Mouse (Mus musculus) mesoderm, embryonic 11.5 days (tissue): ENCODE data around the gene Arhgef39.
A peak's percentile ranks its signal among the peaks of the same experiment; 100 is the strongest.

Source experiments
- DNase-seq: peaks from one replicate; pipeline ENCODE4 v3.0.0-alpha.2; 2012; ENCODE audit warnings: low read depth, low spot score

Gene Arhgef39

DNA sequence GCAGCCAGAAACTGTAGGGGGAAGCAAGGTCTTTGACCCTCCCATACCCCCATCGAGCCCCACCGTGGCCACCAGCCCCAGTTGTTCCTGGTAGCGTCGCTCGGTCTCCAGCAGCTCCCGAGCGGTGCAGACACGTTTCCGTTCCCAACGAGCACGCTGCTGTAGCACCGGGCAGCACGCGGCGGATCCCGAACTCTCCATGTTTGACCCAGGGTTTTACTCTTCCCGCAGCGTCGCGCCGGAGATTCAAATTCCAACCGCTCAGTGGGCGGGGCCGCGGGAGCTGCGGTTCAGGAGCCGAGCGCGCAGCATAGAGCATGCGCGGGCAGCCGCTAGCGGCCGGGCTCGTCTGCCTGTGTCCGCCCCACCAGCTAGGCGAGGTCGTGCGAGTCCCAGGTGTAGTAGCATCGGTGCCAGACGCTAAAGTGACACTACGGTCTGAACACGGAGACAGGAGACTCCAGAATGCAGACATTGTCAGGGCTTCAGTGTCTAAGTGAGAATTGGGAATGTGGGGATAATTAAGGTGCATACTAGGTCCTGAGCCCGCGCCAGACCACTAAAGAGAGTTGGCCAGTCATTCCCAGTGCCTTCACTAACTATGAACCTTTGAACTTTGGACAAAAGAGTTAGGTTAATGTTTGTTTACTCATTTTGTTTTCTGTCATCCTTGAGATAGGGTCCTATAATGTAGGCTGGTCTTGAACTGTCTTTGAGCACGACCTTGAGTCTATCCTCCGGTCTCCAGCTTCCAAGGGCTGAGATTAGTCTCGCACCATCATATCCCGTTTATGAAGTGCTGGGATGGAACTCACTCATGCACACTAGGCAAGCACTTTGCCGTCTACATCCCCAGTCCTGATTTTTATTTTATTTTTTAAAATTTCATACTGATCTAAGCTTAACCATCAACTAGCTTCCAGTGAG is at the start of gene Arhgef39:
Gene Arhgef39, minus strand, starts transcription at position 289 of the 927 bp plus-strand sequence.
- peak; percentile 90 for DNase-seq

DNA sequence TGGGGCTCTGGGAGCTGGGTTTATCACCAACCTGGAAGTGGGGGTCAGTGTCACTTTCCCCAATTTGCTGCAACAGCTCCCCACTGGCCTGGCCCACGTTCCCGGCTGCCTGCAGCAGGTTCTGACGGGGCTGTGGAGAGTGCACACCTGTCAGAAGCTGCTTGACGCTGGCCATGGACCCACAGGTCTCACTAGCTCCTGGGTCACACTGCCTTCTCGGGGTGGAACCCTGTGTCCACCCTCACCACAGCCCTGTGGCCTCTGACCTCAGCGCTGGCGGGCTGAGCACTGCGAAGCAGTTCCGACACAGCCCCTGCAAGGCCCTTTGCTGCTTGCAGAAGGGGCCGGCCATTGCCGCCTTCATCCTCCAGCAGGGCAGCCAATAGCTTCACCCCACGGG is 49.6 kb upstream of the Arhgef39 start:
- DNase-seq = no peak

DNA sequence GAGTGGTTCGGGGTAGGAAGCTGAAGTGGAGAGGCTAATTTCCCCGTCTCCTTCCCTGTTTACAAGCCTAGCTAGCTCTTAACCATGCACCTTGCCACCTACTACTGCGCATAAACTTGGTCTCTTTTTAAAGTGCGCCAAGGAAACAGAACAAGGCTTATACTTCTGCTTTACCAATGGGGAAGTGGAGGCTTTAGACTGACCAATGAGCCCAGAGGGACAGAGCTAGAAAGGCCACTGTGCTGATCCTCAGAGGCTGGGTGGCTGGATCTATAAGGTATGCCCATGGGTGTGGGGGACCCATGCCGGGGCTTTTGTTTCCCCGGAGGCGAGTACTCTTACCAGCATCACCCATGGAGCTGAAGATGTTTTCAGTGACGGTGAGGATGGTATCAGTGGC is 47.7 kb upstream of the Arhgef39 start:
- no peak for DNase-seq

DNA sequence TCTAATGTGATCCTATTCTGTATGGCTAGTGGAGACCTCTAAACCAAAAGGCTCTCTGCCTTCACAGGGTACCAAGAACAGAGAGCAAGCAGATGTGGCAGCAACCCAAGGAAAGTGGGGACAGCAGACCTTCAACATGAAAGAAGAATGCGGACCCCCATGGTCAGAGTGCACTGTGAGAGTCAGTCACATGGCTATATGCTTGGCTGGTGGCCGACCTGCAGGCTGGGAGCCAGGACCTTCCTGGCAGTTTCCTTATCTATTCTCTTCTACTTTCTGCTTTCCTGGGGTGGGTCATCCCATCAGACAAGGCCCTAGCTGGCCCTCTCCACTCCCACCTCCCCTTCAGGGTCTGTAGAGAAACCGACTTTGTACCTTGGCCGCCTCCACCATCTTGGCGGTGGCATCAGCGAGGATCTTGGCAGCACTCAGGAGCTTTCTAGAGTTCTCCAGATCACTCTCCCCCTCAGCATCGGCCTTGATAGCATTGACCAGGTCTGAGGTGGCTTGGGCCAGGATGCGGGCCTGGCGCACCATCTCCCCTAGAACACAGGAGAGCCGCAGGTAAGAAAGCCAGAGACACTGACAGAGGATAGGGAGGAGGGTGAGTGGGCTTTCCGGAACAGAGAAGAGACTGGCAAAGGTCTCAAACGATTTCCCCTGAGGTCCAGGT is 47.0 kb upstream of the Arhgef39 start:
- no peak for DNase-seq

DNA sequence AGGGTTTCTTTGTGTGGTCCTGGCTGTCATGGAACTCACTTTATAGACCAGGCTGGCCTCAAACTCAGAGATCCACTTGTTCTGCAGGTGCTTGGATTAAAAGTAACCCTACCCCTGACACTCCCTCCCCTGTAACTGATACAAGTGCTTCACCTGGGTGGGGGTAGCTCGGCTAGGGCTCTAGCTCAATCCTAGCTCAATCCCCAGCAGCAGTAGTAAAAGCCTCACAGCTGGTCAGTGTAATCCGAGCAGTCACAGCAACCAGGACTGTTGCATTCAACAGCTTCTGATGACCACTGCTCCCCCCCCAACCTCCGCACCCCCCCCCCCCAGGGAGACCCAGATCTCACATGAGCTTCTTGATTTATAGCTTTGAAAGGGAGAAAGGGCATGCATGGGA is 42.5 kb upstream of the Arhgef39 start:
- no peak for DNase-seq

DNA sequence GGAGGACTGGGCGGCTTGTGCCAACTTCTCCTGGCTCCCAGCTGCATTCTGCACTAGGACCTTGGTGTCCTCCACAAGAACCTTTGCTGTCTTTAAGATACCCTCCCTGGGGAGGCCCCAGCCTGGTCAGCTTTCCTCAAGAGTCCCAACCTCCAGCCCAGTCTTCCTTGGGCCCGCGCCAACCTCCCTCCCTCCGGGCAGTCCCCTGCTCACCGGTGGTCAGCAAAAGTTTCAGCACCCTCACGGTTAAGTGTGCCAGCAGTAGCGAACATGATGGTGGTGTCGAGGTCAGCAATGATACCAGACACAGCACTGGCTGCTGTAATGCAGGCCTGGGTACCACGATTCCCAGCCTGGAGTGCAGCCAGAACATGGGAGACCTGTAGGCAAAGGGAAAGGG is 36.5 kb upstream of the Arhgef39 start:
- no peak for DNase-seq

DNA sequence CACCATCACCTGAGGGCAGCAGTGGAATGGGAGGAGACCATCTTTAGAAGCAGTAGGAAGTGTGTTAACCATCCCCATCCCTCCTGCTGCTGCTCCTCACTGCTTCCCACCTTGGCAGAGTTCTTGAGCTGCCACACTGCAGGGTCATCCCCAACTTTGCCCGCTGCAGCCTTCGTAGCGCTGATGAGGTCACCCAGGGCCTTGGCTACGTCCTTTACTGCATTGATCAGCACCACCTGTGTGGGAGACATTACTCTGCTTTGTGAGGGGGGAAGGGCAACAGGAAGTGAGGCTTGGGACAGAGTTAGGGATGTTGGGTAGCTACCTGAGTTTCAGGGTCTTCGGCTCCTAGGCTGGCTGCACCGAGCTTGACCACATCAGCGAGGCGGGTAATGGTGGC is 36.1 kb upstream of the Arhgef39 start:
- DNase-seq = no peak

DNA sequence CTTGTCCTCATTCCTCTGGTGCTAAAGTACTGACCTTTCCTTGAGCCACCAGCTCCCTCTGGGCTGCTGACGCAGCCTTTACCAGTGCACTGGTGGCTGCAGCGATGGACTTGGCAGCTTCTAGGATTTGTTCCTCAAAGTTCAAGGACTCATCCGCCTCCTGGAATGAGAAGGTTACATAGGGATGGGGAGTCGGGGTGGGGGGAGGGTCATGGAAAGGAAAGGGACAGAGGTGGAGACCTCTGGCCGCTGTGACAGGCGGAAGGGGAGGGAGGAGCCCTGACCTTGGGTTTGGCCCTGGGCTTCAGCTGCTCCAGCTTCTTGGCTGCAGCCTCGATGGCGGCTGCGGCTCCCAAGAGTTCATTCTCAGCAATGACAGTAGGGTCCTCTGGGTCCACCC is 33.8 kb upstream of the Arhgef39 start:
- no peak for DNase-seq

DNA sequence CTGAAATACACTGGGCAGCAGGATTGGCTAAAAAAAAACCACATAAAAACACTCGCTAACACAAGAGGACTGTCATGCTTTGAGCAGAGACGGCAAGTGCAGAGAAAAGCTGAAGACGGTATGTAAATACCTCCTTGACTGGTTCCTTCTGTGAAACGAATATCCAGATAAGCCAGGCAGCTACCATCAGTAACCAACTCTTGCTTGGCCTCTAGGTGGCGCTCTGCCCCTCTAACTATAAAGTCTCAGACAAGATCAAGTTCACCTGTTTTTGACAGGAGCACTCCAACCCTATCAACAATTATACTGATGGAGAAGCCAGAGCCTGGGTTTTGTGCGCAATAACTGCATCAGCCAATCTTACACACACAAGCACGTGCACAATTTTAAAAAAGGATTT is 31.1 kb upstream of the Arhgef39 start:
- peak; percentile 80 for DNase-seq

DNA sequence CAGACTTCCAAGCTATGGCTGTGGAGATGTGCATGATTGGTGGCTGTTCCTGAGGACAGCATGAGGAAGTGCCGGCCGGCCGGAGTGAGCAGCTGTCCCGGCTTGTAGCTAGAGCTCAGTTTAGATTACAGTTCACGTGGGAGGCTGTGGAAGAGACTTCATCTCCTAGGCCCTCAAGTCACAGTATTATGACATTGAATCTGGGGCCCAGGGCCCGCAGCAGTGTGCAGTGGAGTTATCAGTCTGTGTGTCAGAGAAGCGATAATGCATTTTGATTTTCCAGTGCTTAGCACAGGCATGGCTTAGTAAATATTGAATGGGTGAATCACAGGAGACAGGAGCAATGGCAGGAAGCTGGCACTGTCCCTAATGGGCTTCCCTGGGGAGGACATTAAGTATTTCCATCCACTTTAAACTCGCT is 30.6 kb upstream of the Arhgef39 start:
- DNase-seq = no peak

DNA sequence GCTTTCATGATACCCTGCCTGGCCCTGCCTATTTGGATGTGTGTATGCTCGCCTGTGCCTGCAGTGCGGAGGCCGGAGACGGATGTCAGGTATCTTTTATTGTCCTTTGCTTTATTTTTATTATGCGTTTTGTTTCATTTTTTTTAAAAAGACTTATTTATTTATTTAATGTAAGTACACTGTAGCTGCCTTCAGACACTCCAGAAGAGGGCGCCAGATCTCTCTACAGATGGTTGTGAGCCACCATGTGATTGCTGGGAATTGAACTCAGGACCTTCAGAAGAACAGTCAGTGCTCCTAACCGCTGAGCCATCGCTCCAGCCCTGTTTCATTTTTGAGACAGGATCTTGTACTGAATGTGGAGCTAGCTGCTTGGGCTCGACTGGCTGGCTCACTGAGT is 29.0 kb upstream of the Arhgef39 start:
- DNase-seq = no peak

DNA sequence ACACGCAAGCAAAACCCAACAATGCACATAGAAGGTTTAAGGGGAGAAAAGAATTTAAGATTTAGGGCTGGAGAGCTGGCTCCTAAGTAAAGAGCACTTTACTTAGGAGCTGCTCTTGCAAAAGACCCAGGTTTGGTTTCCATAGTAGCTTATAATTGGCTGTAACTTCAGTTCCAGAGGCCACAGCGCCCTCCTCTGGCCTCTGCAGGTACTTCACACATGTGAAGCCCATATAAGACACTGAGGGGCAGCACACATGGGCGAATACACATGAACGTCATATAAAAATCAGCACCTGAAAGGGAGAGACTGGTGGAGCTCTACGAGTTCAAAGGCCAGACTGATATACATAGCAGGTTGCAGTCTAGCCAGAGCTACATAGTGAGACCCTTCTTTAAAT is 28.4 kb upstream of the Arhgef39 start:
- no peak for DNase-seq

DNA sequence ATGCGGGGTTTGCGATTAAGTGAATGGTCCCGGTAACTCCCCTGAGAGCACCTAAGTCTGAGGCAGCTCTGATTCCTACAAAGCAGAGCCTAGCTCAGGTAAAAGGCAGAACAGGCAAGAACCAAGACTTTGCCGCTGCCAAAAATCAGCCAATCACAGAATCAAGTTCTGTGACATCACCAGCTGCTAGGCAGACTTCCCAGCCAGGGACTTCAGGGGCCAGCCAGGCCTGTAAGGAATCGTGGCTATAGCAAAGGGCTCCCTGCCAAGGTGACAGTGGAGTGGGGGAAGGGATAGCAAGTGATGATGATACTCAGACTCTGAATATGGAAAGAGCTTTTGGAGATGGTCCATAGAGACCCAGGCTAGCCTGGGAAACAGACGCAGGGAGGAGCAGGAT is 20.5 kb upstream of the Arhgef39 start:
- peak; percentile 89 for DNase-seq

DNA sequence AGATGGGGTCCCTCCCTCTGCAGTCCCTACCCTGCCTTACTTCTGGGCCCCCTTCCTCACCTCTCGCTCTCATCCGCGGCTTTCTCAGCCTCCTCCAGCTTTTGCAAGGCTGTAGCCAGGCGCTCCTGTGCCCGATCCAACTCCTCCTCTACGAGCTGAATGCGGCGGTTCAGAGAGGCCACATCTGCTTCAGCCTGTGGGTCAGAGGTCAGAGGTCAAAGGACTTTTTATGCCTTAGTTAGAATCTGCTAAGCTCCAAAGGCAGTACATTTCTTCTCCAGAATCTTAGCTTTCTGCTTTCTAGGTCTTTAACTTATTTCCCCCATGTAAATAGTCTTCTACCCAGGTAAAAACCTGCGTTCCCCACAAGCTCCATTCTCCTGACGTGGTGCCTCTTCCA is 20.1 kb upstream of the Arhgef39 start:
- no peak for DNase-seq

DNA sequence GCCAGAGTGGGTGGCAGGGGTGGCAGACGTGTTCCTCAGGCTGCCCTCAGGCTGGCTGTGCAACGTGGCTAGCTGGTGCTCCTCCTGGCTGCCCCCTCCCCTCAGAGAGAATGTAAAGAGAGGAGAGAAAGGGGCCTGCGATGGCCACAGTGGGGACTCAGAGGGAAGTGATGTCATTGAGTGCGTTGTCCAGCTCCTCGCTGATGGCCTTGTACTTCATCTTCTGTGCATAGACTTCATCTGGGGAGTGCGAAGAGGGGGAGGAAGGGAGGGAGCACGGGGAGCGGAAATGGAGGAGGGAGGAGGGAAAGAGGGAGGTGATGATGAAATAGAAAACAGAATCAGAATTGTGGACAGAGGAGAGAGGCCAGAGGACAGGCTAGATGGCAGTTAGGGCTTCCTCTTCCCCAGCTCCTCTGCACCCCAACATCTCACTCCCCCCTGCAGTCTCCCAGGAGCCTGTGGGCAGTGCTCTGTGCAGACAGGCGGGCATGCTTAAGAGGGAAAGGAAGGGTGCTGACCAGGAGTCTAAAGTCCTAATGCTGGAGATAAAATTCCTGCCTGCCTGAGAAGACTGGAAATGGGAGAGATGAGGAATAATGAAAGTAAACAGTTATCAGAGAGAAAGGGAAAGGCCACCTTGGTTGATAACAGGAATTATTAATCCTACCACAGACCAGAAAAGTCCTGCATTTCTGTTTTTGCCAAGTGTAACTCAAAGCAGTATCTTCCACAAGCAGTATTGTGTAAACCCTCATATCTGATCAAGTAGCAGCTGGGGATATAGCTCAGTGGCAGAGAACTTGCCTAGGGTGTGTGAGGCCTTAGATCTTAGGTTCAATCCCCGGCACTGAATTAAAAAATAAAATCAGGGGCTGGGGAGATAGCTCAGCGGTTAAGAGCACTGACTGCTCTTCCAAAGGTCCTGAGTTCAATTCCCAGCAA is 16.5 kb upstream of the Arhgef39 start:
- DNase-seq = no peak

DNA sequence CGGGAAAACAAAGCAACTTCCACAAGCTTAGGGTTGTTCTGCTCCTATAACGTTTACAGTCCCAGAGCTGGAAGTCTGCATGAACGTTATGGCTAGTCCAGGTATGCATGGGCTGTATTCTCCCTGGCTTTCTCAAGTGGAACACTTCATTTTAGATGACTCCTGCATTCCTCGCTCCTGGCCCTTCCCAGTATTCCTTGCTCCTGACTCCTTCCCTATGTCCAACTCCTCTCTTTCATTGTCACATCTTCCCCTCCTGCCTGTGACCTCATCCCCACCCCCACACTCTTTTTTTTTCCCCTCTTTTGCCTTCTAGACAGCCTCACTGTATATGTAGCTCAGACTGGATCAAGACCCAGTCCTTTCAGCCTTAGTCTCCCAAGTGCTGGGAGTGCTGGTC is 14.3 kb upstream of the Arhgef39 start:
- no peak for DNase-seq

DNA sequence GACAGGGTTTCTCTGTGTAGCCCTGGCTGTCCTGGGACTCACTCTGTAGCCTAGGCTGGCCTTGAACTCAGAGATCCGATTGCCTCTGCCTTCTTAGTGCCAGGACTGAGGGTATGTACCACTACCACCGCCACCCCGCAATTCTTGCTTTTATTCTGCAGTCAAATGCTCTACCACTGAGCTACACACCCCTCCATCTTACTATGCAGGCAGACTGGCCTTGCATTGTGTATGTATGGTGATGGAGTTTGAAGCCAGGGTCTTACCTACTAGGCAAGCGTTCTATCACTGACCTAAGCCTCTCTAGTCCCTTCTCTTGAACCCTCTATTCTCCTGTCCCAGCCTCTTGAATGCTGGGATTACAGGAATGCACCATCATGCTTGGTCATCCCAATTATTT is 13.8 kb upstream of the Arhgef39 start:
- DNase-seq = no peak

DNA sequence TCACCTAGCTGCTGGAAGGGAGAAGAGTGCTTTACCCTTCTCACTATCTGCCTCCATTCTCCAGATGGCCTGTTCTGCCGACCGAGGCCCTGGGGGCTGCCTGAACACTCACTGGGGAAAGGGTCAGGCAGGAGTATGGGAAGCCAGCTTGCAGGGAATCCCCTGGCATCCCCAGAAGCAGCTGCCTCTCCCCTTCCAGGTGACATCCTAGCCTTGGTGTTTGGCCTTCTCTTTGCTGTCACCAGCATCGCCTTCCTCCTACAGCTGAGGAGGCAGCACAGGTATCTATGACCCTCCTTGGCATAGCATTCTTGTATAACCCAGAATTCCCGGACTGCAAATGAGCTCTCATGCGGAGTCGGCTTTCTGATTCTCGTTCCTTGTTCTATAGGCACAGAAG is 13.2 kb upstream of the Arhgef39 start:
- DNase-seq = no peak

DNA sequence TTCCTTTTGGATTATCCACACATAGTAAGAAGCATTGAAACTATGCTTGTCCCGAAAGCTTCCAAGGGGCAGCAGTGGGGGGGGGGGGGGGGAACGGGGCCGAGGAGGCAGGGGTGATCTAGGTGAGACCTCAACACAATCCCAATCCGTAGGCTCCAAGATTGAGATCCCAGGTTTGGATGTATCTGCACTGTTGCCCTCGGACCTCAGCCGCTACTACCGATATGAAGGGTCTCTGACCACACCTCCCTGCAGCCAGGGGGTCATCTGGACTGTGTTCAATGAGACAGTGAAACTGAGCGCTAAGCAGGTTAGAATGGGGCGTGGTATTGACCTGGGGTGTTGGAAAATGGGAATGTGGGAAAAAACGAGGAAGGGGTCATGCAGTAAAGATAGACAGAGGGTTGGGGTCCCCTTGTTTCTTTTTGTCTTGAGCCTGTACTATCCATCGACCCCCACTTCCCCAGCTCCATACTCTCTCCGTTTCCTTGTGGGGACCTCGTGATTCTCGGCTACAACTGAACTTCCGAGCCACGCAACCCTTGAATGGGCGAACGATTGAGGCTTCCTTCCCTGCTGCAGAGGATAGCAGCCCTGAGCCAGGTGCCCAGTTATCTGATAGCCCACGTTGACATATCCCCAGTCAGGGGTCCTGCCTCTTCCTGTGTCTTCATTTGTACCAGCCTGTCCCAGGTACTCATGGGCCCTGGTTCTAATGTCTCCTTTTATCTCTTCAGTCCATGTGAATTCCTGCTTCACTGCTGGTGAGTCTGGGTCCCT is 12.4 kb upstream of the Arhgef39 start:
- DNase-seq = no peak

DNA sequence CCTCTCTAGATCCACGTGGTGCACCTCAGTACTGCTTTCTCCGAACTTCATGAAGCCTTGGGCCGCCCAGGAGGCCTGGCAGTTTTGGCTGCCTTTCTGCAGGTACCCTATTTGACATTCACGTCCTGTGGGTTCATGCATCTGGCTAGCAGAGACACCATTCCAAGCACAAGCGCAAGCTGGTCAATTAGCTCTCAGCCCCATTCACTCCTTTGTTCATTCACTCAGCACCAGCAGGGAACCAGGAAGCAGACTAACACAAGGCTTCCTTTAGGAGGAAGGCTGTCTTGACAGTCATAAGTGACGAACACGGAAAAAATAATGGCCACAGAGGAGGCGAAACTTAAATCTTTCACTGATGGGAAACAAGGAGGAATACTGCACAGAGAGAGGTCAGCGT is 9.6 kb upstream of the Arhgef39 start:
- DNase-seq = no peak

DNA sequence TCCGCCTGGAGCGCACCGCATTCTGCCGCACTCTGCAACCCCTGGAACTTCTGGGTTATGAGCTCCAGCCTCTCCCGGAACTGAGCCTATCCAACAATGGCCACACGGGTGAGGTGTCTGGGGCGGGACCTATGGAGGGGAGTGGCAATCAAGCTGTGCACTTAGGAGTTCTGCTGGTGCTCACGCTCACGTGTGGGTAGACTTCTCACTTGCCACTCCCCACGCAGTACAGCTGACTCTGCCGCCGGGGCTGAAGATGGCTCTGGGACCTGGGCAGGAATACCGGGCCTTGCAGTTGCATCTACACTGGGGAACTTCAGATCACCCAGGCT is 9.1 kb upstream of the Arhgef39 start:
- peak; percentile 58 for DNase-seq
